Mouse (Mus musculus) heart, postnatal 0 days (tissue): ENCODE data around the gene Gatb. TPM values are rescaled to one million over a fixed set of nuclear protein-coding genes. Genes with fewer than 3 reads are reported as not detected.

Experiments used
- ATAC-seq: fragments of 200-750 bp; cut with Nextera tagmentation; 2 replicates; pipeline ENCODE4 v1.8.0; 2017; ENCODE audit warnings: low read depth, moderate number of reproducible peaks, moderate library complexity; ENCODE audit not compliant: insufficient read depth
- DNase-seq: peaks from one replicate; pipeline ENCODE4 v3.0.0-alpha.2; 2016; ENCODE audit warnings: low spot score
- H3K27ac ChIP-seq: fragments of 300-500 bp; sonication (generic); 2 replicates; pipeline ENCODE4 v1.5.1; 2014; ENCODE audit warnings: low read depth, mild to moderate bottlenecking
- H3K27me3 ChIP-seq: fragments of 300-500 bp; sonication (generic); 2 replicates; pipeline ENCODE4 v1.6.1; 2014; ENCODE audit warnings: low read length, mixed read lengths; ENCODE audit not compliant: control insufficient read depth, insufficient read depth
- H3K36me3 ChIP-seq: fragments of 300-500 bp; sonication (generic); replicated peaks from 2 replicates; pipeline ENCODE4 v1.6.1; 2014; ENCODE audit warnings: low read length, mixed read lengths; ENCODE audit not compliant: control insufficient read depth, insufficient read depth
- H3K4me1 ChIP-seq: fragments of 300-500 bp; sonication (generic); 2 replicates; pipeline ENCODE4 v1.6.1; 2014; ENCODE audit warnings: antibody characterized with exemption; ENCODE audit not compliant: control insufficient read depth, insufficient read depth
- H3K4me2 ChIP-seq: fragments of 300-500 bp; sonication (generic); 2 replicates; pipeline ENCODE4 v1.6.1; 2014; ENCODE audit warnings: low read depth, mild to moderate bottlenecking, low read length, moderate library complexity
- H3K4me3 ChIP-seq: fragments of 300-500 bp; sonication (generic); 2 replicates; pipeline ENCODE4 v1.5.1; 2014; ENCODE audit warnings: low read depth, low read length
- H3K9ac ChIP-seq: fragments of 300-500 bp; sonication (generic); replicated peaks from 2 replicates; pipeline ENCODE4 v1.6.1; 2014; ENCODE audit warnings: low read depth, low read length, mixed read lengths
- H3K9me3 ChIP-seq: fragments of 300-500 bp; sonication (generic); replicated peaks from 2 replicates; pipeline ENCODE4 v1.6.1; 2016; ENCODE audit warnings: low read length; ENCODE audit not compliant: control insufficient read depth
- CTCF ChIP-seq: IDR thresholded peaks from 2 replicates; pipeline ENCODE4 v1.5.1; 2016; ENCODE audit warnings: antibody characterized with exemption, control low read depth, low read depth
- EP300 ChIP-seq: IDR thresholded peaks from 2 replicates; pipeline ENCODE4 v1.6.1; 2016; ENCODE audit warnings: antibody characterized with exemption, low read depth
- WGBS: fragments of 180-500 bp; shearing (Covaris S2); extraction: QIAGEN DNeasy Blood & Tissue Kit; methylation state at CpG from one replicate; pipeline ENCODE4 v1.1.7; 2014; 5-methylcytosine and 5-hydroxymethylcytosine counted together
- polyA plus RNA-seq: library from polyadenylated mRNA; unstranded; fragments of >200 nt; fragmentation: Nextera tagmentation; extraction: Ambion mirVana; gene quantifications from 2 replicates; pipeline ENCODE4 v1.2.1, GENCODE M21; 2015
- total RNA-seq: library from RNA; depleted of rRNA; stranded (reverse); fragments of >200 nt; gene quantifications from 2 replicates; pipeline ENCODE4 v1.2.3, GENCODE M21; 2014; ENCODE audit warnings: low replicate concordance

The Gatb gene
- total and polyA plus RNA-seq, 2 experiments from 2014 or later = 27.9 to 40.3 TPM

- H3K4me1 ChIP-seq = no peaks in the 10 kb centered on the region
- H3K9me3 ChIP-seq = no peaks in the 10 kb centered on the region
- WGBS = 79% methylated on average over 4 of the region's 4 CpGs
- TF ChIP-seq EP300 (no peak), CTCF (no peak)
- H3K4me2 ChIP-seq = no peak overlapping the region
- DNase-seq (no peak), ATAC-seq (no peak)
- H3K9ac ChIP-seq = no peak overlapping the region
- 0 out of 2 replicates have a peak, but pooled peaks cover 7% of the 10 kb centered on the region for H3K36me3 ChIP-seq
- no peaks in the 10 kb centered on the region for H3K27me3 ChIP-seq
- H3K27ac ChIP-seq = no peak overlapping the region
- no peak overlapping the region for H3K4me3 ChIP-seq
Measured at GRCm38 (mm10) chr3:85649176-85649575, 75.3 kb downstream of the Gatb start.

DNA sequence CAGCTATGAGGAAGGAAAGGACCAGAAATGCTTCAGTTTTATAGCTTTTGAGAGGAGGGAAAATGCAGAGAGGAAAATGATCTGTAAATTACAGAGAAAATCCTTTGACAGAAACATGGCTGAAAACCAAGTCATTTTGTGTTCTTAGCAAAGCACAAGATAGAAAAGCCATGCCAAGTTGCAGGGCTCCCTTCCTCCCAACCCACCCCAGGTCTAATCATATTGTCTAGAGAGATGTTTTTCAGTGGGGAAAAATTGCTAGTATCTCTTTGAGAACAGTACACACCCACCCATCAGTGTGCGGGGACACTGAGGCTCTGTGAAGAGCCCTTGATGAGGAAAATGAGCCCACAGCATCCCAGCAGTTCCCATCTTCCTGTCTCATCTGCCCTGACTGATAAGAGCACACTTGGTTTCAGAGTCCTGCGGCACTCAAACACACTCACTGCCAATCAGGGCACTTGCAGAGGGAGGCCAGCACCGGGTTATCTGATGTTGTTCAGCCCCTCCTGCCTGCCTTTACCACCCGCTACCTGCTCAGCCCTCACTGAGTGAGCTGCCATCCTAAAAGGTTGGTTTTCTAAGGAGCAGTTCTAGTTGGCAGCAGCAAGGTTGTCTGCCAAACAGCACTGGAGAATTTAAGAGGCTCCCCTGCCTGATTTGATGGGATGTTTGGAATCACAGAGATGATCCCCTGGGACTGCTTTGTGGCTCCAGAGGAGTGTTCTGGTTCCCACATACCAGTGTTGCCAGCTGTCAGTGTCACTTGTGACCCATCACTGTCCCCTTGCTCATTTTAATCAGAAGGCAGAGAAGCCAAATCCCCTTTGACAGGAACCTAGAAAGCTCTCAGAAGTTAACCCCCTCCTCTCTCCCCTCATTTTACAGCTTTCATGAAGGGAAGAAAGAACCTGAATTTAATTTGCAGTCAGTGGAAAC is 79.1 kb downstream of the Gatb start:
- no peak overlapping the region for H3K9ac ChIP-seq

GRCm38 (mm10) chr3:85655538-85655937 is 81.6 kb downstream of the Gatb start:
- ATAC-seq = no peak
- Histone ChIP-seq H3K4me1 (peaks cover 7% of the 10 kb centered on the region; the same call in 1 of the 2 replicates), H3K4me3 (no peak overlapping the region), H3K4me2 (no peak overlapping the region), H3K9me3 (no peaks in the 10 kb centered on the region), H3K27me3 (no peaks in the 10 kb centered on the region), H3K9ac (no peak overlapping the region), H3K36me3 (0 out of 2 replicates have a peak, but pooled peaks cover 9% of the 10 kb centered on the region), H3K27ac (no peak overlapping the region)
- WGBS = 96% methylated on average over 3 of the region's 3 CpGs
- TF ChIP-seq EP300 (no peak), CTCF (no peak)
- DNase-seq = no peak

More for the DNA sequence above, 79.1 kb downstream of the Gatb start:
- Histone ChIP-seq H3K27me3 (no peaks in the 10 kb centered on the region), H3K9me3 (no peaks in the 10 kb centered on the region), H3K4me2 (no peak overlapping the region), H3K4me3 (no peak overlapping the region), H3K4me1 (no peaks in the 10 kb centered on the region), H3K36me3 (0 out of 2 replicates have a peak, but pooled peaks cover 9% of the 10 kb centered on the region), H3K27ac (no peak overlapping the region)
- WGBS = 41% methylated on average over 4 of the region's 4 CpGs
- no peak for DNase-seq
- TF ChIP-seq CTCF = no peak
- TF ChIP-seq EP300 = no peak
- no peak for ATAC-seq

- WGBS = 56% methylated on average over 7 of the region's 7 CpGs
- Histone ChIP-seq H3K36me3 (0 out of 2 replicates have a peak, but pooled peaks cover 5% of the 10 kb centered on the region), H3K9ac (no peak overlapping the region), H3K4me3 (no peak overlapping the region), H3K27ac (no peak overlapping the region), H3K9me3 (no peaks in the 10 kb centered on the region), H3K4me1 (peaks cover 7% of the 10 kb centered on the region), H3K4me2 (no peak overlapping the region), H3K27me3 (no peaks in the 10 kb centered on the region)
- DNase-seq (no peak), ATAC-seq (peak; percentile 71)
- TF ChIP-seq CTCF (no peak), EP300 (no peak)
Measured at GRCm38 (mm10) chr3:85659681-85660080, 85.8 kb downstream of the Gatb start.

DNA sequence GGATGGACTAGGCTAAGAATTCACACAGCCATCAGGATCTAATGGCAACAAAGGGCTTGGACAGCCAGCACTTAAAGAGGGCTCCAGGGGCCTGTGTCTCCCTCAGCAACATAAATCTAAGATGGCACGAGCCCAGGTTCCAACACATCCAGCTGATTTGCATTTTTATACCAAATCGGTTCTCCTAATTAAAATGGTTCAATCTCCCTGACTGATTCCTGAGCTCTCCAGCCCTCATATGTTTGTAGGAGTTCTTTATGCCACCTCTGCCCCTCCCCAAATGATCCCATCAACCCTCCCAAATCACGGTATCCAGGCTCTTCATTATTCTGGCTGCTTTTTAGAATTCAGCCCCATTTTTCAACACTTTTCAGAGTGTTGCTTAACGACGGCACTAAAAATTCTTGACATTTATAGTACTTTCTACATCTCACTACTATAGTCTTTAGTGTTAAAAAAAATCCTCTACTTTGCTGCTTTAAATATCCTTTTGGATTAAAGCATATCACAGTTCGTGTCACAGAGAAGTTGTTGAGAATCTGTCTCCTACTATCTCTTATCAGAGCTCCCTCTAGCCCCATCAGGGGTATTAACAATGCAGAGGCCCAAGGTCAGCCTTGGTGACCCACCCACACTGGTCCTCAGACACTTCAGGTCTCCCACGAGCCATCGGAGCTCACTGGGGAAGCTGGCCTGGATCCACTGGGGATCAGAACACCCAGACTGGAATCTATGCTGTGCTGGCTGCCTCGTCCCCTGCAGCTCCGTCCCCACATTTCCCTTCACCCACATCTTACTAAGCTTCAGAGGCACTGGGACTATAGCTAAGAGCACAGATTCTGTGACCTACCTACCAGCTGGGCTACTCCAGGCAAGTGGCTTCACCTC is 88.3 kb downstream of the Gatb start:
- no peak for DNase-seq
- 54% methylated on average over 10 of the region's 10 CpGs for WGBS
- H3K4me1 ChIP-seq = peaks cover 18% of the 10 kb centered on the region

More for the DNA sequence above, 88.3 kb downstream of the Gatb start:
- ATAC-seq = no peak
- peaks cover 6% of the 10 kb centered on the region for H3K36me3 ChIP-seq
- TF ChIP-seq CTCF (no peak), EP300 (no peak)
- no peak overlapping the region for H3K4me2 ChIP-seq
- no peak overlapping the region for H3K9ac ChIP-seq
- no peaks in the 10 kb centered on the region for H3K27me3 ChIP-seq
- no peaks in the 10 kb centered on the region for H3K9me3 ChIP-seq
- H3K4me3 ChIP-seq = no peak overlapping the region
- H3K27ac ChIP-seq = no peak overlapping the region
